Mouse (Mus musculus) brain, embryonic 18.5 days (tissue): ENCODE data around the gene Asb11.

Experiments
- DNase-seq: peaks from one replicate; pipeline ENCODE4 v3.0.0-alpha.2; 2012; ENCODE audit warnings: low read depth, low spot score

Asb11 gene

DNA sequence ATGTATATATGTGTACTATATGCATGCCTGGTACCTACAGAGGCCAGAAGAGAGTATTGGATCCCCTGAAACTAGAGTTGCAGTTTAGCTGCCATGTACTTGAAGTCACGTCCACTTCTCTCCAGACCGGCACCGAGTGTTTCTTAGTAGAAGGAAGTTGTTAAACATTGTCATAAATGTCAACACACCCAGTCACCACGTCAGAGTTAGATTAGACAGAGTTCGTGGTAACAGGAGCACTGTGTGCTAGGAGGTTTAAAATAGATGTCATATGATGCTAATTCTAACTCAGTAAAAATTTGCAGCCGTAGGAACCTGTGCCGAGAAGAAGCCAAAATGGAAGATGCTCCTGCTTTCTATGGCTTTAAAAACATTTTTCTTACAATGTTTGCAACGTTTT, at the start of gene Asb11:
Gene Asb11, plus strand, starts transcription at position 286 of the 400 bp plus-strand sequence.
- no peak for DNase-seq

DNA sequence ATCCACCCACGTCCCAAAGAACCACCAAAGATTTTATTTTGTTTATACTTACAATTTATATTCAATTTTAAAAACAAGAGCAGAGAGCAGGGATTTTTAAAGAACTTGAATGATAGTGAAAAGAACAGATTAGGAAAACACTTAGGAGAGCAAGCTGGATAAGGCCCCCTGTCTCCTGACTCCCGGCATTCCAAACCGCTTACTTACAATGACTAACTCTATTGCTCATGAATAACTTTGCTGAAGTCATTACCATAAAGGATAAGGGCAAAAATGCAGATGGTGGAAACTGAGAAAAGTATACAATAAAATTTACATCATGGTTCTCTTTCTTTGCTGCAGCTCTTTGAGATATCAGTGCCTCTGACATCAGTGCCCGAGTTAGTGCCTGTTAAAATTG, 42.7 kb upstream of the Asb11 start:
- DNase-seq = no peak

DNA sequence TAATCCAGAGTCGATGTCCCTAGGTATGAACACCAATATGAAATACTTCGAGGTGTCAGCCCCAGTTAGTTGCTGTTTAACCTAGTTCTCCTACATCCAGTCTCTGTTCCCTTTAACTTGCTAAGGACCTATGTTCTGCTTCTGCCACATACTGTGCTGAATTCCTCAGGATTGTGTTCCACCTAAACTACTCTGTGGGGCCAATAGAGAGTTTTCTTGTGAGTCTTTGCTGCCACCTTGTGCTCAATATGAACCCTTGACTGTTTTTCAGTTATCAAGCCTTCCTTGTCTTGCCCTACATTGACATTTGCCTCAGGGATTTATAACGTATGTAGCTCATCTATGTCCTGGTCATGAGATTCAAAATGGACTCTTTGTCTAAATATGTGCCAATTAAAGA, 38.3 kb upstream of the Asb11 start:
- no peak for DNase-seq

DNA sequence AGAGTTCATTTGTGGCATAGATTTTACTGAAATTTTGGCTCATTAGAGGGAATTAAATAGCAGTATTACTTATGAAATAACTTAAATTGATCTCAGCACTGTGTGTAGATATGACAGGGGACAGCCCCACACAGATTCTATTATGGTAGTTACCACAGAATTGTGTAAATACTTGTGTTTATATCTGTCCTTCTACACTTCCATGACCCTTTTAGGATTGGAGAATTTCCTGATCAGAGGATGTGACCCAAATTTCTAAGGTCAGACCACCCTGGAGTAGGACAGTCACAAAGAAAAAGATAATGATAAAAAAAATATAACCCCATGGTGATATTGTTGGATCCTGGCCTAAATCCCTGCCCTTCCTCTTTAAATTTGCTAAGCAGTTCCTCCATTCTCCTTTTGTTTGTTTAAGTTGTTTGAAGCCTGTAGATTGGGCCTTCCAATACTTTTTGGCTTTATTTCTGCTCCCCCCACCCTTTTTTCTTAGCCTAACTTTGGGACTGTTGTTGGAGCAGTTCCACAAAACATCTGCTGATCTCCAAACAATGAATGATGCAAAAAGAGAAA, 31.6 kb upstream of the Asb11 start:
- no peak for DNase-seq

DNA sequence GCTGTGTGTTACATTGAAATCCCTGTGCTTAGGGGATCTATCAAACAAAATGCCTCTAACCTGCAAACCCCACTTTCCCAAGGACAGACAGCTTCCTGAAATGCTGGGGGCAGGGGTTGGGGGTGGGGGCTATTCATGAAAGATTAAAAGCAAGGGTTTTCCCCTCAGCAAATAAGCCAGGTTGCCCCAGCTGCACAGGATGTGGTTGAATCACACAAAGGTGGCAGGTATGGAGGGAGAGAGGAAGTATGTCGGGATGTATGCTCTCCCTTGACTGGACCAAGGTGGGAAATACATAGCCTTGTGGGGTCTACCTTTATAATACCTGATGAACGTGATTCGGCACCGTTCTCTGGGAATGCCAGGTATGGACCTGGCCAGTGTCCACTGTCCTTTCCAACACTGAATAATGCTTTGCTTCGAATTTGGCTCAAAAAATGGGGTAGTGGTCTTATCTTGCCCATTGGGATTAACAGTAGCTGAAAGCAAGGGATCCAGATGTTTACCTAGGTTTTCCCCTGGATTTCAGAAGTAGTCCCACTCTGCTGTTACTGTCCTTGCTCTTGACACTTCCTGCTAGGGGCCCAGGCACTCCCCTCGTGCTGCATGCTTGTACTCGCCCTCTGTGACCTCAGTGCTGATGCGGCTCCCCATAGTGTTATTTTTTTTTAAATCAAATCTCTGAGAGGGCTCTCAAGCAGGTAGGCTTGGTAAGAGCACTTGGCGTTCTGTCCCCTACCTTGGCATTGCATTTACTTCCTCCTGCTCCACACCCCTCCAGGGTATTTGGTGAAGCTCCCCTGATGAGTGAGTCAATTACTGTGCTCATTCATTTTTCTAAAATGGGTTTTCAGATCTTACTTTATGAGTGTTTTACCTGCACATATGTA, 30.4 kb upstream of the Asb11 start:
- no peak for DNase-seq

DNA sequence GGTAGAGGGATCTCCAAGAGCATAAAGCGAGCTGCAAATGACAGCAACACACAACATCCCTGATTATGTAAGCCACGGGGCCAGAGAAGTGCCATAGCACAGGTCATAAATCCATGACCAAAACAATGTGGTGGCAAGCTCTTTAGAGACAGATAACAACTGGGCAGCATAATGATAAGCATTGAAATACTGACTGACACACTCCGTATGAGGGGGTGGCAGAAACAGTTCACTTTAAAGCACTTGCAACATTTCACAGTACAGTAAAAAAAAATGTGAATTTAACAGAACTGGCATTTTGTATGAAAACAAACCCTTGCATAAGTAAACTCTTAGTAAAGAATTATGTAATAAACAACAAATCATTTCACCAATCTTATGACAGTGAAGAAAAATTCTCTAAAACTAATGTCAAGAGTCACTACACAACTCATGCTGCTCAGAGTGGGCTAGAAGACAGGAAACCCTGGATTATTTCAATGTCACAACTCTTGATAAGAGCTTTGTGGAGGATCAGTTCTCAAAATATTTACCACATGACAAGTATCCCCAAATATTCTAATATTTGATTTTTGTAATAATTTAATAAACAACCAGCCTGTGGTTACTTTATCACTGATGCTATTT, 28.4 kb upstream of the Asb11 start:
- no peak for DNase-seq

DNA sequence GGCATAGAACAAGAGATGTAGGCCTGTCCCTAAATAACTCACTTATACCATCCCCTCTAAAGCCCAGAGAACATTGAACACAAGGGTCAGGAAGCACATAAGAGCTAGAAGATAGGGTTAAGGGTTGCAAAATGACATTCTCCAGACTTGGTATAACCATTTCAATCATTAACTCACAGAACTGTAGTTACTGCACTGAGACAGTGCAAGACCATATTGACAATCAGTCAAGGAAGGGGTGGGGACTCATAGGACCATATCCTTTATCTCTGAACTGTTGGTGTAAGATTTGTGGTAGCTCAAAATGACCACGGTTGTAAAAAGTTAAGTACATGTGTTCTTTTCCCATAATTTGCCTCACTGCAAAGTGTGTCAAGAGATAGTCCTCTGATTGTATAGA, 26.2 kb upstream of the Asb11 start:
- DNase-seq = no peak

DNA sequence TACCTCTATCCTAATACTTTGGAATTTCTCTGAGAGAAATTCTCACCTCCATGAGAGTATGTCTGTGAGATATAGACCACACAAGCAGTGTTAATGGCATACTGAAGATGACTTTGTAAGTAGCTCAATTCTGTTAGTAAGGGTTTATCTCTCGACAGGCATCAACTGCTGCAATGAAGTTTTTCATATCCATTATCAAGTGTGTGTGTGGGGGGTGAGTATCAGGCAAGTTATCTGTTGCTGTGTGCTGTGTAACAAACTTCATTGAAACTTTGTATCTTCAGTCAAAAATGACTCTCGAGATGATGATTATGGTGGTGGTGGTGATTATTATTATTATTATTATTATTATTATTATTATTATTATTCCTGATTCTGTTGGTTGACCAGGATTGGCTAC, 20.0 kb upstream of the Asb11 start:
- no peak for DNase-seq

DNA sequence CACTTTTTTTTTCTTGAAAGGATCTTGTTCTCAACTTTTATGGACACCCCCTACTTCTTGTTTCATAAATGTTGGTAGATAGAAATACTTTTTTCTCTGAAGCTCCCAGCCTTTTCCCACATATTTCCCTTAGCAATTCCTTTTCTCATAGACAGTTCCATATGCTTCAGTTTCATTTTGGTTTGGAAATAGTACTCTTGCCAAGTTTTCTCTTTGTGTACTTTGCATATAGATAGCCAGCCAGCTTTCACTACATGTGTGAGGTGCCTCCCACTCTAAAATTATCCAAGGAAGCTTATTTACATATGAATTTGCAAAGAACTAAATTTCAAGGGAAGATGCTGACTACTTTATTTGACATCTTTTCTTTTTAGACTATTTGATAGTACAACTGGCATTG, 18.8 kb upstream of the Asb11 start:
- peak; percentile 2 for DNase-seq

DNA sequence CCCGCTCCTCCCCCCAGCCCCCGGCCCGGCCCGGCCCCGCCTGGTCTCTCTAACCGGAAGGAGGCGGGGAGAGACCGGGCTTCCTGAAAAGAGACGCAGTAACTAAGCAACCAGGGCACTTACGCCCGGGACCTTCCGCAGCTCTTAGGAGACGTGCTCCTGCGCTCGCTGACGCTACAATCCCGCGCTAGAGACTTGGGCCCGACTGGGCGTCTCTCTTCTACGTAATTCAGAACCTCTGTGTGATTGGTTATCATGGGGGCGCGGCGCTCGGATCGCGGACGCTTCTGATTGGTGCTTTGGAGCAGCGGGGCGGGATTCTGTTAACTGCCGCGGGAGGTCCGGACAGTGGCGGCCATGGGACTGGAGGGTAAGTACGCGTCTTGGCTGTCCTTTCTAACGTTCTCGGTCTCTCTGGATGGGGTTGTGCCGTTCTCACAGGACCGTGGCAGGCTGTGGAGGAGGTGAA, 17.3 kb upstream of the Asb11 start, which contains the start of gene Piga:
Gene Piga, plus strand, starts transcription at position 317 of the 469 bp plus-strand sequence.
- DNase-seq = peak; percentile 90

DNA sequence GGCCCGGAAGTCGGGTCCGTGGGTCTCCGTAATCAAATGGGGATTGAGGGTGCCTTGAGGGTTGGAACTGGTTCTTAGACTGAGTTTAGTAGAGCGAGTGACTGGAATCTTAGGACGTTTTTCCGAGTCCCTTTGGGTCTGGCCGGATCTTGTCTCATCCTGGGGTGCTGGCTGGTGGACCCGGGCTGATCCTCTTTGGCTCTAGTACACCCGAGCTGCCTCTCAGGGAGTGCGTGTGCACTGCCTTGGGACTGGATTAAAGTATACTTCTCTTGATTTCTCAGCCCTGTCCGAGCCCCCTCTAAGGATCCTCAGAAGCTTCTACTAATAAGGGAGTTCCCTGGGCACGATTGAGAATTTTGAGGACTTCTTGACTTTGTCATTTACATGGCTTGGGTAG, 16.8 kb upstream of the Asb11 start:
- DNase-seq = peak; percentile 3

DNA sequence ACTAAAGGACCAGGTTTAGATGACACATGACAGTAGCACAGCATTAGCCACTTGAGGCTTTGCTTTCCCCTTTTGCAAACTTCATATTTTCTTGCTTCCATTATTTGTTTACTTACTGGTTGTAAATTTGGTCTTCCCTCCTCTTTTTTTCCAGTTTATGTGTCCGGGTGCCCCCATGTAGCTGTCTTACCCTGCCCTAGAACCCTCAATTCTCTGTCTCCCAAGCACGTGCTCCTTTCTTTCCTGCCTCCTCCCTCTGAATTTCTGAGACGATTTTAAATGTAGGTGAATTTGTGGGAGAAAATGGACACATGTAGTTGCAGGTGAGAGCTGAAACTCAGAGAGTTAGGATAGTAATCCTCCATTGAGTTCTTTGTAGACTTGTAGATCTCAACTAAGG, 16.3 kb upstream of the Asb11 start:
- no peak for DNase-seq

DNA sequence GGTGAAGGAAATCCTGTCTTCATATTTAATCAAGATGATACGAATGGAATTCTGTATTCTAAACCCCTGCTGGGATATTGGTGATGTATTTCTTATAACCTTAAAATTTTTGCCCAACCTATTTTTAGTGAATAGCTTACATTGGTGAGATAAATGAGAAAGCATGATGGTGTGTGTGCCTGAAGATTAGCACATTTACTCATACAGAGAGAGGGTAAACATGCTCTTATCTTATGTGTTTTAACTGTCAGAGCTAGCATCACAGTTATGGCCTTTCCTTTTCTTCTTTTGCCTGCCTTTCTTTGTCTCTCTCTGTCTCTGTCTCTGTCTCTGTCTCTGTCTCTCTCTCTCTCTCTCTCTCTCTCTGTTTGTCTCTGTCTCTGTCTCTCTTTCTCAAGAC, 12.0 kb upstream of the Asb11 start:
- no peak for DNase-seq

DNA sequence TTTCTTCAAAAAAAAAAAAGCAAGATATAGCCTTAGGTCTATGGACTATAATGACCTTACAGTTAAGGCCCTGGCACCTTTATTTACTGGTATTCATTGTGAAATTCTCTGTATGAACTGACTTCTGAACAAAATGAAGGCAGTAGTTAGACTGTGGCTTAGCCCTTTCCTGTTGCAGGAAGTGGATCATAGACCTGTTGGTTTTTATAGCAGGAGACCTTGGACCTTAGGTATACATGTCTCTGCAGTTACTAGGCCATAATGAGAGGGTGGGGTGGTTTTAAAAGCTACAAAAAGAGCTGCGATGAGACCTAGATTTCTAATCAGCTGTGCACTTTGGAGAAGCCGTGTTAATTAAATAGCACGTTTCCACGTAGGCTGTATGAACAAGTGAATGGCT, 9.5 kb upstream of the Asb11 start:
- no peak for DNase-seq

DNA sequence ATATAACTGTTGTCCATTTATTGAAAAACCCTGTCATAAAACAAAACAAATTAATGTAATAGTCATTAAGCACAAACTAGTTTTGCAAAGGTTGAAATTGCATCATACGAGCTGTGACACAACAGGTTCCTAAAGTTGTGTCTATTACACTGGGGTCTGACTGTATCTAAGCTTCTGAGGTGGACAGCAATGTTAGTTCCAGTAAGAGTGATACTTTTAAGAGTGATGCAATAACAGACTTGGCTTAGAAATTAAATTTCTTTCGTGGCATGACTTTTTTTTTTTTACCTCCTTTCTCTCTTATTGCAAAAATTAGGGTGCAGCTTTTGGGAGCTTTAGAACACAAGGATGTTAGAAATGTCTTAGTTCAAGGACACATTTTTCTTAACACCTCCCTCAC, 8.6 kb upstream of the Asb11 start:
- no peak for DNase-seq

DNA sequence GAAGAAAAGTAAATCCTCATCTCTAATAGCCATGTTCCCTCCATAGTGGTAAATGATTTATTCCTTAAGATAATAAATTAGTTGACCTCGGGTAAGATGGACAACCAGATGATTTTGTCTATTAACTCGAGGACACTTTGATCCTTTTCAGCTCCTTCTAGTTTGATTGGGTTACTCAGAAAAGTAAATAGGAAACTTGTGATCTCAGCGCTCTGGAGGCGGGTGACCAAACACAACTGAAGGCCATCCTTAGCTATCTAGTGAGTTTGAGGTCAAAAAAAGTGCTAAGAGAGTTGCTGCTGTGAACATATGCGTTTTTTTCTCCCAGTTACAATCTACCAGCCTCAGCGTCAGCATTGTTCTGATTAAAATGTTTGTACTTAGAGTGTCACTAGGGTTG, 6.2 kb upstream of the Asb11 start:
- no peak for DNase-seq

DNA sequence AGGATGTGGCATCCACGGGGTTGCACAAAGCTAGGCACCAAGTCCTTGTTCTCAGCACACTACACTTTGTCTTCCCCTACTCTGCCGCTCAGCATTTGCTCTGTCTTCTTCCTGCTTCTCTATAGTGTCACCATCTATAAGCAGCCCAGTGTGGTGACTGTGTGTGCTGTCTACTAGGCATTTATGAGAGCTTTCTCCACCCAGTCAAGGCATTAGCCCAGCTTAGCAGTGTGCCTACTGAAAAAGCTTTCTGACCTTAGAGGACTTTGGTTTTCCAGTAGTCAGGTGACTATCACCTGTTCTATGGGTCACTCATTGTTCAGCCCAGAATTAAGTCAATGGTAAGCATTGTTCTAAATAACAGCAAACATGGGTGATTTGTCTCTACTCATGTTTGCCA, 5.7 kb upstream of the Asb11 start:
- DNase-seq = no peak

DNA sequence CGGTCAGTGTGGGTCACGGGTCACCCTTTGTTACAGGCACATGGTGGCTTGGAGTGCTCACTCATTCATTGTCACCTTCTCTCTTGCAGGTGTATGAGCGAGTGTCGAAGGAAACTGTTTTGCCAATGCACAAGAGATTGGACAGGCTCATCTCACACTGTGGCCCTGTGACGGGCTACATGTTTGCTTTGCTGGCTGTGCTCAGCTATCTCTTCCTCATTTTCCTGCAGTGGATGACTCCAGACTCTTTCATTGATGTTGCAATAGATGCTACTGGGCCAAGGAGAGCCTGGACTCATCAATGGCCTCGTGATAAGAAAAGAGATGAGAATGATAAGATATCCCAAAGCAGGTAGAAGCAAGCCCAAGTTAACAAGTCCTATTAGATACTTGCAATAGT, 5.3 kb upstream of the Asb11 start:
- no peak for DNase-seq

DNA sequence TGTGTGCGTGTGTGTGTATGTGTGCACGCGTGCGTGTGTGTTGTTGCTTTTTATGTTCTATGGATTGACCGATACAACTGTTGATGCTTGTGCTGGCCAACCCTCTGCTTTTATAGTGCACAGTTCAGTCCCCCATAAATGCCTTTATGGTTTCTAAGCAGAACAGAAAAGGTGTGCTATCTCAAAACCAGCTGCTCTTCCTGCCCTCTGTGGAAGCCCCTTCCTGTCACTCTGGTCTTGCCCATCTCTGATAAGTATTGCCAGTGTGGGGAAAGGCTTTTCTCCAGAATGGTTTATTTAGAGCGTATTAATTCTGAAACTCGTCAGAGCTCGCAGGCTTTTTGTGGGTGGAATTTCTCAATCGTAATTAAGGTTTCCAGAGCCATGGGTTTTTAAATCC, 4.1 kb upstream of the Asb11 start:
- DNase-seq = no peak

DNA sequence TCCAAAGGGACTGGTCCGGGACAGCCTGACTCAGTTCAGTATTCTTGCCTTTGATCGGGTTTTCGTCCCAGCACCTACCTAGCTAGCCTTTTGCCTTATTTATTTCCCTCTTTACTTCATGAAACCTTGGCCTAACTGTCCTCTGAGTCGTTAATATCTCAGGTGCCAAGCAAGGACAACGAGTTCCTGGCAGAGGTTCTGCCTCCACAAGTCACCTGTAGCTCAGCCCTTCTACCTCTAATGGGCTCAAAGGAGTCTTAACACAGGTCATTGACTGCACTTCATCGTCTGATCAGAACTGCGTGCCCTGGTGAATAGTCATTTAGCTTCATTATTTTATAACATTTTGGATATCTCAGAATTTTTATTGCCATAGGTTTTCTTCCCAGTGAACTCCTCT, 2.7 kb downstream of the Asb11 start:
- DNase-seq = no peak

DNA sequence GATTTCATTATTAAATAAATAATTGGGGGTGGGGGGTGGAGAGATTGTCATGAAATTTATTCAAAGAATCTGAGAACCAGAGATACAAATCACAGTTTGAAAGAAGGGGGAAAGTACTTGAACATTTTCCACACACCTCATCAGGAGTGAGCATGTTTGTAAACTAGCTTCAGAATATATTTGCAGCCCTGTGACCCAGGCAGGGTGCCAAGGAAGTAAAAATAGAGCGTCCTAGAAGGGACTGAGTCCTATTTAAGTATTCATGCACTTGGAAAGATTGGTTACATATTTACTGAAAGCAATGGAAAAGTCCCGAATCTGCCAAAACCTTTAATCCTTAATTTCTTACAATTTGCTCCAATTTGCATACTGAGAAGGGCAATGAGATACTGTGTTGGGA, 3.3 kb downstream of the Asb11 start:
- no peak for DNase-seq

DNA sequence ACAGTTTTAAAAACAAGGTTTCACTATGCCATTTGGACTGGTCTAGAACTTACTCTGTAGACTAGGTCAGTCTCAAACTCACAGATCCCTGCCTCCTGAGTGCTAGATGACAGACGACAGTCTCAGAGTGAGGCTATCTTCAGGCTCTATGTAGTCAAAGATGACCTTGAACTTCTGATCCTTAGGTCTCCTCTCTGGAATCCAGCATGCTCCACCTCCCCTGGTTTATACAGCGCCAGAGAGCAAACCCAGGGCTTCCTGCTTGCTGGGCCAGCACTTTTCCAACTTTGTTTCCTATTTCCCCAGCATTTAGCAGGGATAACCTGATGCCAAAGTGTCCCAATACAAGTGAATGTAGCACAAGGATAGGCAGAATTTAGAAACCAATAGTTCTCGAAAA, 3.9 kb downstream of the Asb11 start:
- no peak for DNase-seq

DNA sequence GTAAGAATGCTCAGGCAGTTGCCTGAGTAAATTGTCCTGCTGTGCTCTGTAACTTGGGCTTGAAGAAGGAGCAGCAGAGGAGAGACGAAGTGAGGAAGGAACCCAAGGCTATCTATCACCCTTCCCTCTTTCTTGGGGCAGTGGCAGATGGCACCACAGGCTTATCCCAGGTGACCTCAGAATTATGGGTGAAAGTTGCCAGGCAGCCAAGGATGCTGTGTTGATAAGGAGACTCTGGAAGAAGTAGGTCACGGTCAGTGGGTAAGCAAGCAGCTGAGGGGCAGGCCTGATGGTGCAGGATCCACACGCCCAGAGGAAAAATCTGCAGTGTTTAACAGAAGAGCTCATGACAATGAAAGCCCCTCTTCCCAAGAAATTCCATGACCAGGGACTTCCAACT, 4.5 kb downstream of the Asb11 start:
- no peak for DNase-seq
